Mouse (Mus musculus) stomach, embryonic 14.5 days (tissue): ENCODE results near the gene Mcm2. TPM values are rescaled to one million over a fixed set of nuclear protein-coding genes. Genes with fewer than 3 reads are reported as not detected.

Experiments
- ATAC-seq: fragments of 200-750 bp; cut with Nextera tagmentation; 2 replicates; pipeline ENCODE4 v1.8.0; 2017; ENCODE audit warnings: low read depth, moderate TSS enrichment; ENCODE audit not compliant: insufficient number of reproducible peaks, insufficient read depth, low FRiP score
- H3K27ac ChIP-seq: fragments of 300-500 bp; sonication (generic); 2 replicates; pipeline ENCODE4 v1.5.1; 2014; ENCODE audit warnings: mild to moderate bottlenecking, low read length, moderate library complexity, mixed read lengths
- H3K27me3 ChIP-seq: fragments of 300-500 bp; sonication (generic); 2 replicates; pipeline ENCODE4 v1.6.1; 2014; ENCODE audit warnings: low read length, control low read depth, mixed read lengths; ENCODE audit not compliant: control insufficient read depth, insufficient read depth
- H3K36me3 ChIP-seq: fragments of 300-500 bp; sonication (generic); 2 replicates; pipeline ENCODE4 v1.6.1; 2014; ENCODE audit warnings: mild to moderate bottlenecking, control low read depth, low read length, moderate library complexity, mixed read lengths; ENCODE audit not compliant: control insufficient read depth, insufficient read depth
- H3K4me1 ChIP-seq: fragments of 300-500 bp; sonication (generic); 2 replicates; pipeline ENCODE4 v1.6.1; 2014; ENCODE audit warnings: low read length, control low read depth, mixed read lengths; ENCODE audit not compliant: control insufficient read depth, insufficient read depth
- H3K4me2 ChIP-seq: fragments of 300-500 bp; sonication (generic); replicated peaks from 2 replicates; pipeline ENCODE4 v1.6.1; 2014; ENCODE audit warnings: low read depth, low read length, control low read depth
- H3K4me3 ChIP-seq: fragments of 300-500 bp; sonication (generic); 2 replicates; pipeline ENCODE4 v1.5.1; 2014; ENCODE audit warnings: low read depth, low read length, control low read depth
- H3K9ac ChIP-seq: fragments of 300-500 bp; sonication (generic); replicated peaks from 2 replicates; pipeline ENCODE4 v1.6.1; 2014; ENCODE audit warnings: low read depth, mild to moderate bottlenecking, control low read depth, low read length, moderate library complexity, mixed read lengths
- H3K9me3 ChIP-seq: fragments of 300-500 bp; sonication (generic); 2 replicates; pipeline ENCODE4 v1.6.1; 2016; ENCODE audit warnings: low read depth, low read length, control low read depth; ENCODE audit not compliant: control insufficient read depth
- WGBS: fragments of 180-500 bp; shearing (Covaris S2); extraction: QIAGEN DNeasy Blood & Tissue Kit; methylation state at CpG from one replicate; pipeline ENCODE4 v1.1.7; 2014; 5-methylcytosine and 5-hydroxymethylcytosine counted together
- polyA plus RNA-seq: library from polyadenylated mRNA; unstranded; fragments of >200 nt; fragmentation: Nextera tagmentation; extraction: Ambion mirVana; gene quantifications from 2 replicates; pipeline ENCODE4 v1.2.1, GENCODE M21; 2014

The Mcm2 gene
- polyA plus RNA-seq, 1 experiment from 2014 or later: 114 TPM

GRCm38 (mm10) chr6:88879471-88879870 lies 19.1 kb downstream of the Mcm2 start:
- 68% methylated on average over 4 of the region's 4 CpGs for WGBS
- Histone ChIP-seq H3K36me3 (peaks cover 28% of the 10 kb centered on the region), H3K4me1 (peaks cover 3% of the 10 kb centered on the region; the same call in 1 of the 2 replicates), H3K9ac (no peak overlapping the region), H3K4me2 (no peak overlapping the region), H3K9me3 (no peaks in the 10 kb centered on the region), H3K27ac (no peak overlapping the region), H3K27me3 (no peaks in the 10 kb centered on the region), H3K4me3 (no peak overlapping the region)
- ATAC-seq: no peak

- Histone ChIP-seq H3K9me3 (no peaks in the 10 kb centered on the region), H3K4me3 (peak within 1 kb of the TSS; percentile 65), H3K4me1 (peaks cover 16% of the 10 kb centered on the region; the same call in 1 of the 2 replicates), H3K36me3 (no peaks in the 10 kb centered on the region), H3K9ac (peak within 1 kb of the TSS; percentile 77), H3K4me2 (peak within 1 kb of the TSS; percentile 96), H3K27me3 (no peaks in the 10 kb centered on the region), H3K27ac (no peak within 1 kb of the TSS)
- WGBS: 4% methylated on average over 59 of the region's 63 CpGs
- peak; percentile 70 for ATAC-seq
Observed at GRCm38 (mm10) chr6:88874868-88875508, 23.6 kb downstream of the Mcm2 start, which contains the start of gene Podxl2. Gene Podxl2 (minus strand): TSS chr6:88875044.

GRCm38 (mm10) chr6:88873965-88874867 lies 24.4 kb downstream of the Mcm2 start:
- Histone ChIP-seq H3K4me1 (peaks cover 16% of the 10 kb centered on the region; the same call in 1 of the 2 replicates), H3K4me2 (peak overlapping the region; percentile 96), H3K9me3 (no peaks in the 10 kb centered on the region), H3K27ac (no peak overlapping the region), H3K4me3 (peak overlapping the region; percentile 65), H3K27me3 (no peaks in the 10 kb centered on the region), H3K36me3 (no peaks in the 10 kb centered on the region), H3K9ac (peak overlapping the region; percentile 77)
- ATAC-seq: peak; percentile 39; the same call in 1 of the 2 replicates
- WGBS: 1% methylated on average over 74 of the region's 74 CpGs

- peaks cover 16% of the 10 kb centered on the region; the same call in 1 of the 2 replicates for H3K4me1 ChIP-seq
- 44% methylated on average over 7 of the region's 7 CpGs for WGBS
- no peak overlapping the region for H3K4me3 ChIP-seq
Observed at GRCm38 (mm10) chr6:88872811-88873210, 25.8 kb downstream of the Mcm2 start.

GRCm38 (mm10) chr6:88871546-88871945 lies 27.0 kb downstream of the Mcm2 start:
- peak; percentile 1; the same call in 1 of the 2 replicates for ATAC-seq
- 27% methylated on average over 8 of the region's 8 CpGs for WGBS
- H3K27me3 ChIP-seq: no peaks in the 10 kb centered on the region
- H3K4me2 ChIP-seq: no peak overlapping the region
- no peaks in the 10 kb centered on the region for H3K9me3 ChIP-seq
- H3K9ac ChIP-seq: no peak overlapping the region
- no peak overlapping the region for H3K4me3 ChIP-seq
- no peak overlapping the region for H3K27ac ChIP-seq
- H3K36me3 ChIP-seq: no peaks in the 10 kb centered on the region
- peaks cover 16% of the 10 kb centered on the region; the same call in 1 of the 2 replicates for H3K4me1 ChIP-seq

More at GRCm38 (mm10) chr6:88872811-88873210, 25.8 kb downstream of the Mcm2 start:
- no peak overlapping the region for H3K27ac ChIP-seq
- no peaks in the 10 kb centered on the region for H3K9me3 ChIP-seq
- no peak for ATAC-seq
- no peaks in the 10 kb centered on the region for H3K27me3 ChIP-seq
- no peaks in the 10 kb centered on the region for H3K36me3 ChIP-seq
- no peak overlapping the region for H3K9ac ChIP-seq
- H3K4me2 ChIP-seq: no peak overlapping the region; the same call in 1 of the 2 replicates

GRCm38 (mm10) chr6:88870594-88870993 lies 28.0 kb downstream of the Mcm2 start:
- Histone ChIP-seq H3K9ac (no peak overlapping the region), H3K27me3 (no peaks in the 10 kb centered on the region), H3K27ac (no peak overlapping the region), H3K36me3 (no peaks in the 10 kb centered on the region), H3K9me3 (no peaks in the 10 kb centered on the region), H3K4me2 (no peak overlapping the region), H3K4me1 (peaks cover 16% of the 10 kb centered on the region; the same call in 1 of the 2 replicates), H3K4me3 (no peak overlapping the region)
- ATAC-seq: no peak
- 61% methylated on average over 4 of the region's 4 CpGs for WGBS

GRCm38 (mm10) chr6:88869459-88869858 lies 29.1 kb downstream of the Mcm2 start:
- Histone ChIP-seq H3K4me3 (no peak overlapping the region), H3K27me3 (no peaks in the 10 kb centered on the region), H3K9ac (no peak overlapping the region), H3K27ac (no peak overlapping the region), H3K4me1 (0 out of 2 replicates have a peak, but pooled peaks cover 13% of the 10 kb centered on the region), H3K36me3 (0 out of 2 replicates have a peak, but pooled peaks cover 4% of the 10 kb centered on the region), H3K4me2 (no peak overlapping the region), H3K9me3 (no peaks in the 10 kb centered on the region)
- no peak for ATAC-seq
- WGBS: 89% methylated on average over 7 of the region's 7 CpGs

GRCm38 (mm10) chr6:88865704-88866103 lies 32.9 kb downstream of the Mcm2 start:
- peaks cover 14% of the 10 kb centered on the region; the same call in 1 of the 2 replicates for H3K36me3 ChIP-seq
- H3K27me3 ChIP-seq: no peaks in the 10 kb centered on the region
- H3K9ac ChIP-seq: no peak overlapping the region
- no peak for ATAC-seq
- H3K4me3 ChIP-seq: no peak overlapping the region
- no peaks in the 10 kb centered on the region for H3K9me3 ChIP-seq
- H3K4me2 ChIP-seq: no peak overlapping the region
- WGBS: 78% methylated on average over 7 of the region's 7 CpGs
- H3K27ac ChIP-seq: no peak overlapping the region
- H3K4me1 ChIP-seq: no peaks in the 10 kb centered on the region
